Mouse (Mus musculus) gastrocnemius, postnatal 14 days (tissue): Measurements from ENCODE around the gene Dcaf15. TPM values are rescaled to one million over a fixed set of nuclear protein-coding genes. Genes with fewer than 3 reads are reported as not detected.

Source experiments
- DNase-seq: peaks from one replicate; pipeline ENCODE4 v3.0.0; 2021; ENCODE audit warnings: mixed read lengths
- intact Hi-C: fragments of 180-260 bp; cut with DNase I; formaldehyde crosslinking; loops from one replicate; pipeline ENCODE4 v1.15.1; 2025; ENCODE audit warnings: low total_unique reads
- total RNA-seq, 2 experiments: library from RNA; stranded (reverse); gene quantifications; 2 replicates each; pipeline ENCODE4 v1.2.3; 2021

The Dcaf15 gene
- total RNA-seq, 2 experiments from 2014 or later: 5.8 to 7.1 TPM

DNA sequence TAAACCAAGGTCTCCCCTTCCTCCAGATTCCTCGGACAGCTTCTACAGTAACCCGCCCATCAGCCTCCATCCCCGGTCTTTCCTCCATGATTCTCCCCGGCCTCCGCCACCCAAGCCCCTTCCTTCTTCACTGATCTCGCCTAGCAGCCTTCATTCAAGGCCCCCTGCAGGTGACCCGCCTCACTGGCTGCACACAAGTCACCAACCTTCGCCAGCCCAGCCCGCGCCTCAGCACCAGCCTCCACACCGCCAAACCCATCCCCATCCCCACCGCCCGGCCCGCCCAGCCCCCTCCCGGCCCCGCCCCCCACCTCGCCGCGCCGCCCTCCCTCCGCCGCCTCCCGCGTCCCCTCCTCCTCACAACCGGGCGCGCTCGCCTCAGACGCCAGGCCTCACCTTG lies 347 bp downstream of the Dcaf15 start:
- intact Hi-C loops: no loop called here

DNA sequence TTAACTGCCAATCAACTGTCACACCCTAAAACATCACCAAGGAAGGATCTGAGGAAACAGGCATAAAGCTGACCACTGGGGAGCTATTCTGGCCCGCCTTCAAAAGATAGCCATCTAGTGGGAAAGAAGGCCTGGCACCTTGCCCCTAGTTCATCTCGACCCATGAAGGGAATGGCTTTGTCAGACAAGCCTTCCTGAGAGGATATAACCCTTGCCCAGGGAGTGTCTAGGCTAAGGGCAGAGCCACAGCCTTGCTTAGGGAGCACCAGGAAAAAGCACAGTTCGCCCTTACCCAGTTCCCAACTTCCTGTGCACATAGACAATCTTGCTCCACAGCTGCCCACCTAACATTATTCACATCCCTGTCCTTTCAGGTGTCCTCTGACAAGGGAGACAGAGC lies 967 bp downstream of the Dcaf15 start:
- intact Hi-C loops: no loop called here
- DNase-seq: no peak

More for the DNA sequence above, 347 bp downstream of the Dcaf15 start:
- DNase-seq: no peak

DNA sequence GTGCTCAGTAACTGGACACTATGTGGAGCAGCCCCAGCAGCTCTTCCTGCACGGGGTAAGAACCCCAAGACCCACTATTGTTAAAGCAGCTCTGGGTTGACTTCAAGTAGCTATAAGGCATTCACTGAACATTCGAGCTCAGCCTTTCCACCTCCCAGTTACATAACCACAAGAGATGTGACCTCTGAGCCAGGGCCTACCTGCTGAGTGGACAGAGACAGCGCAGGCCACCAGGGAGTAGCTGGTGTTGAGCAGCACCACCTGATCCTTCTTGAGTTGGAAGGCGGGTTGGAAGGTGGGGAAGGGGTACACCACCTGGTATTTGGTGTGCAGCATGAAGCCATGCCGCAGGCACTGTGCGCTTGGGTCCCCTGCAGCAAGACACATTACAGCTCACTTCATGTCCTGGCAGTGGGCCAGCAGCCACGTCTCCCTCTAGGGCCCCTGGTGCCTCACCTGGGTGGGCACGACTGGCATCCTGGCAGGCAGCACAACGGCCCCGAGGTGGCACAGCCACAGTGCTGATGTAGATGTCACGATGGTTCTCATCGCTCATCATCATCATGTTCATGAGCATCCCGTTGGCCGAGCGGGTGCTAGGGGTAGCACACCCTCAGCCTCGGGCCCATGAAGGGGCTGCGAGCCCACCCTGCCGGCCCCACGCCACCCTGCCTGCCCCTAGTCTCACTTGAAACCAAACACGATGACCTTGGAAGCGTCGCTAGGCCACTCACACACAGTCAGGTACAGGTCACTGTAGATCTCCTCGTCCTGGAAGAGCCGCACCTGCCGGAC lies 2.9 kb downstream of the Dcaf15 start:
- no peak for DNase-seq
- intact Hi-C loops: no loop called here

DNA sequence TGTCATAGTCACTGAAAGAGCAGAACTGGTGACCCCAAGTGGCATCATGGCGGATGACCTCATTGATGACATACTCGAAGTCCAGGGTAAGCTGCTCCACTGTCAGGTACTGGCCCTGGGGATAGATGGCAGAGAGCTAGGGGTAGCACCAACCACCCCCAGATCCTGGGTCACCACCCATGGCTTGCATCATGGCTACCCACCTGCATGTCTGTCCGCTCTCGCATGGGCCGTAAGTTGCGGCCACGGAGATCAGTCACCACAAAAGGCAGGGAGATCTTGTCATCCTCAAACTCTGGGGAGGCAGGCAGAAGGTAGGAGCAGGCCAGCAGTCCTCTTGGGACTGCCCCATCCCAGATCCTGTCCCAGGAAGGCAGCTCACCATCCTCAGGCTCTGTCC lies 6.2 kb downstream of the Dcaf15 start:
- intact Hi-C loops: no loop called here
- no peak for DNase-seq

DNA sequence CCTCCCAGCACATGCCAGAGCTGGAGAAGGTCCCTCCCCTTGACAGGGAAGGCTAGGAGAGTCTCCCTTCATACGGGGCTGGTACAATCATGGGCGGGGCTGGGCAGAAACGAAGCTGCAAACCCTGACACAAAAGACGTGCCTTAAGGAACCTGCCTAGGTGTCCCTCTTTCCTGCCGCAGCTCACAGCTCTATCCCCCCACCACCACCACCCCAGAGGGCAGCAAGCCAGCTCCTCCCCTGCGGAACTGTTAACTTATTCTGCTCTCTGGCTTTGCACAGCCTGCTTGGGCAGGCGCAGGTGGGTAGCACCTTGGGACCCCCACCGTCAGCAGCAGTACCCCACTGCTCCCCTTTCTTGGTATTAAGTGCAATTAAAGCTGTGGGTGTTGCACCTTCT lies 8.5 kb downstream of the Dcaf15 start:
- intact Hi-C loops: no loop called here
- no peak for DNase-seq

DNA sequence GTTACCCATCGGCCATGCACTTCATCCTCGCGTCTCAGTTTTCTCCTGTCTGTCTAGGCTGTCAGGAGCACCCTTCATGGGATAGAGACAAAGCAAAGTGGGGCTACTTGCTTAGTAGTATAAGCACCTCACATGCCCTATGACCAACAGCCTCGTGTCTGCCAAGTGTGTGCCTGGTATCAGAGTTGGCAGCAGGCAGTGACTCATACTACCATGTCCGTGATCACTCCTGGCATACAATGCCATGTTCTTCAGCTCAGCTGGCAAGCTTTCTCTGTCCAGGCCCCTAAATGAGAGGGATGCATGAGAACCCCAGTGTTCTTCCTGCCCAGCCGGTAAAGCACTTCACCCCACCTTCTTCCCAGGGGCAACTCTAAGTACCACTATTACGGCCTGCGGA lies 14.0 kb downstream of the Dcaf15 start:
- DNase-seq: no peak
- intact Hi-C loops: no loop called here

DNA sequence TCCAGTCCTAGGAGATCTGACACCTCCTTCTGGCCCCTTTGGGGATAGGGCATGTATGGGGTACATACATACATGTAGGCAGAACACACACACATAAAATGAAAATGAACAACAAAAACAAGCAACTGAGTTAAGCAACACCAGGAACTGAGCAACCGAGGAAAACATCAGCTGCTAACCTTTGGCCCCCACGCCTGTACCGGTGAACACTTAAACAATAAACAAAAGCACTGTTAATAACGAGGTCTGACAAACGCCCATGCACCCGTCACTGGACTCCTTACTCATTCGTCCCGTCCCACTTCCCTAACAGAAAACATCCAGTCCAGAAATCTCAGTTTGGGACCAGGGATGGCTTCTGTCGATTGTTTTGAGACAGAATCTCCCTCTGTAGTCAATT lies 15.3 kb downstream of the Dcaf15 start:
- DNase-seq: no peak
- intact Hi-C loops: no loop called here

DNA sequence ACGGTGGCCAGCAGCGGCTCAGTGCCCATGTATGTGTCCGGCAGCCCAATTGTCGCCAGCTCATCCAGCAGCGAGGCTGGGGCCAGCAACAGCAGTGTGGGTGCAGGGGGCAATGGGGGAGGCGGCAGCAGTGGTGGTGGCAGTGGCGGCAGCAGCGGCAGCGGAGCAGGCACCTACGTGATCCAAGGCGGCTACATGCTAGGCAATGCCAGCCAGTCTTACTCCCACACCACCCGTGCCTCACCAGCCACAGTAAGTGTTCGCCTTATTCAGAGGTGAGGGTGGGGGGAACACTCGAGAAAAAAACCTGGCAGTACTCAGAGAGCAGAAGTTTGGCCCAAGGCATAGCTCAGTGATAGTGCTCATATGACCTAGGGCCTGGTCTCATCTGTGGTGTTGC lies 16.7 kb downstream of the Dcaf15 start:
- intact Hi-C loops: no loop called here
- DNase-seq: no peak

DNA sequence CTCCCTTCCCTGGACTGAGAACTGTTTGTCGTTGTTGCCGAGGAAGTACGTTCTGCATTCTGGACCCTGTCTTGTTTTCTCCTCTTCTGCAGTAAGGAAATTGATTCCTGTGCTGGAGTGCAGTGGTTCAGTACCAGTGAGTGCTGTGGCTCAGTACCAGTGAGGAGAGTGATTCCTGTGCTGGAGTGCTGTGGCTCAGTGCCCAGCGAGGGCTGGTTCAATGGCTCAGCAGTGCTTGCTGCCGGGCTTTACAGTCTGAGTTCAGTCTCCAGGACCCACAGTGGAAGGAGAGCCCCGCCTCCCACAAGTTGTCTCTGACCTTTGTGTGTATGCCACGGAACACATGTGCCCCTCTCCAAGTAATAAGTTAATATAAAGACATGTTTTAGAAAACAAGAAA lies 17.4 kb downstream of the Dcaf15 start:
- intact Hi-C loops: no loop called here
- no peak for DNase-seq

DNA sequence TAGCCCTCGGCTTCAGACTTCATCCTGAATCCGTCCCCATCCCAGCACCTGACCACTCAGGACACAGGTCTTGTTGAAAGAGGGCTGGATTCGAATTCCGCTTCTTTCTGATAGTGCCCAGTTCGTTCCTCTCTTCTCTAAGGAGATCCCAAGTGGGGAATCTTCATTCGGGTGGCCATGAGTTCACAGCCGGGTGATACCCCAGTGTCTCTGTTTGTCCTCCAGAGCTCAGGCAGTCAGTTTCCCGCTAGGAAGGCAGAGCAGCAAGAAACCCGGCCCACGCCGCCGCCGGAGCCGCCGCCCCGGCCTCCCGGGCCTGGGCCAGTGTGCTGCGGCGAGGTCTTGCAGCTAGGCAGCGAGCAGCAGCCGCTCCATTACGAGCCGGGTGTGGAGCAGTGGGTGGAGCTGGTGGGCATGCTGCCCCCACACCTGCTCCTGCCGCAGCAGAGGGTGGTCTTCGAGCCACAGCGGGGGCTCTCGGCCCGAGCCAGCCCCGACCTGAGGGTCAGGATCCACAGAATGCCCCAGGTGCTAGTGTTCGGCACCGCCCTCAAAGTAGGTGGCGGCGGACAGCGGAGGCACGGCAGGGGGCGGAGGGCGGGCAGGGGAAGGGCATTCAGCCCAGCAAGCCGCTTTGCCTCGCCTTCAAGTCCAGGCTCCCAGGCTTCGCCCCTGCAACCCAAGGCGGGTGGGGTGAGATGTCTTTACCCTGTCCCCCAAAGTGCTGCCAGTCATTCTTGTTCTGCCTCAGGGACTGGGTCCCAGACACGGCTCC lies 20.0 kb downstream of the Dcaf15 start:
- DNase-seq: no peak
- intact Hi-C loops: no loop called here

DNA sequence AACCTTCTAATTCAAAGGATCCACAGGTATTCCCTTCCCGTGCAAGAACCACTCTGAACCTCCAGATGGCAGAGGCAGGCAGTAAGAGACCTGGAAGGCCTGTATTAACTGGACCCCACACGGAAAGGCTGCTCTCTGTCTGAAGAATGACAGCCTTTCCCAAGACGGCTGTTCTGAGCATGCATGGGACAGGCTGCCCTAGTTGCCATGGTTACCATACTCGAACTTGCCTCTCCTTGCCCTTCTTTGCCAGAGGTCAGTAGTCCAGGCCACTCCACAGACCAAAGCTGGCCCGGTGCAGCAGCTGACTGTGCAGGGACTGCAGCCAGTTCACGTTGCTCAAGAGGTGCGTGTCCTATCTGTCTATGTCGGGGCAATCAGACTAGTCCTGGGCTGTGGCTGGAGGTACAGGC lies 20.7 kb downstream of the Dcaf15 start:
- intact Hi-C loops: no loop called here
- peak; percentile 69 for DNase-seq

DNA sequence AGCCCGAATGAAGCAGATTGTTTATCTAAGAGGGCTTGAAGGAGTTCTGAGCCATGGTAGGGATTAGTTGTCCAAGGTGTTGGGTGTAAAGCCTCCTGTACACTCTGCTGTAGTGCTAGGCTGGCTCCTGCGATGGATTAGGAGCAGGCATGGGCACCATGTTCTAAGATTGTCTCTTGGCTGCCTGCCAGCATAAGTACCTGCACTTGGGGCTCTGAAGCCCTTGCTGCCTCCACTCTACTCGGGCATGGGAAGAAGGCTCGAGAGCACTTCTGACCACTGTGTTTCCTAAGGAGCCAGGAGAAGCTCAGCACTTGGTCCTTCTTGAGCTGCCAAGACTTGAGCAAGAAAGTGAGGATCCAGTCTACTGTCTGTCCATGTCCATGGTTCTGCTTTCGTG lies 25.4 kb downstream of the Dcaf15 start:
- intact Hi-C loops: no loop called here
- no peak for DNase-seq

DNA sequence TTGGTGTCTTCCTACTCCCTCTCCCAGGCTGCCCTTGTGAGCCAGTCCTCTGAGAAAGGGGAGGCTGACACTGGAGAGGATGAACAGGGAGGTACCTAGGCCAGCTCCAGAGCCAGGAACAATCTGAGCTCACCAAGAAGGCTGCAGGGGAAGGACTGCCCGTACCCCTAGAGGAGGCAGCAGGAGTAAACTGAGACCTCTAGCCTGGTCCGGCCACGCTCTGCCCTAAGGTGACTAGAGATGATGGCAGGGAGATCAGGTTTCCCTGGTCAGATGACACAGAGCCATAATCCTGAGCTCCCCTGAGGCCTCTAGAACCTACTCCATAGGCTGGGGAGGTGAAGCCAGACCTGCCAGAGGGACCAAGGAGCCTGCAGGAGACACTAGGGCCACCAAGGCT lies 27.7 kb downstream of the Dcaf15 start:
- DNase-seq: no peak
- intact Hi-C loops: no loop called here

DNA sequence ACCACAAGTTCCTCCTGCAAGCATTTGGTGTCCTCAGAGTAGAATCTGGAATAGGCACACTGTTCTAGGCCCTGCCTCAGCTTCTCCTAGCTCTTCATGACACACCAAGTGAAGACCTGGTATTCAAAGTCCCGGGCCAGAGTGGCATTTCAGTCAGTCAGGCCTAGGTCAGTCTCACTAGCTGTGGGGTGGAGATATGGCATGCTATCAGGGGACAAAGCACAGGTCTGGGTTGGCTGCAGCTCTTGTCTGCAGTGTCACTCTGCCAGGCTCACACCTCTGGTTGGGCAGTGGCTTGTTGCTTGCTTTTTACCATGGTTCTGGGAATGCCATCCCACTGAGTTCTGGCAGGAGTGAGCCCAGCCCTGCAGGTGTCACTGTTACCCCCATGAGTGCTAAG lies 28.2 kb downstream of the Dcaf15 start:
- DNase-seq: no peak
- intact Hi-C loops: no loop called here

DNA sequence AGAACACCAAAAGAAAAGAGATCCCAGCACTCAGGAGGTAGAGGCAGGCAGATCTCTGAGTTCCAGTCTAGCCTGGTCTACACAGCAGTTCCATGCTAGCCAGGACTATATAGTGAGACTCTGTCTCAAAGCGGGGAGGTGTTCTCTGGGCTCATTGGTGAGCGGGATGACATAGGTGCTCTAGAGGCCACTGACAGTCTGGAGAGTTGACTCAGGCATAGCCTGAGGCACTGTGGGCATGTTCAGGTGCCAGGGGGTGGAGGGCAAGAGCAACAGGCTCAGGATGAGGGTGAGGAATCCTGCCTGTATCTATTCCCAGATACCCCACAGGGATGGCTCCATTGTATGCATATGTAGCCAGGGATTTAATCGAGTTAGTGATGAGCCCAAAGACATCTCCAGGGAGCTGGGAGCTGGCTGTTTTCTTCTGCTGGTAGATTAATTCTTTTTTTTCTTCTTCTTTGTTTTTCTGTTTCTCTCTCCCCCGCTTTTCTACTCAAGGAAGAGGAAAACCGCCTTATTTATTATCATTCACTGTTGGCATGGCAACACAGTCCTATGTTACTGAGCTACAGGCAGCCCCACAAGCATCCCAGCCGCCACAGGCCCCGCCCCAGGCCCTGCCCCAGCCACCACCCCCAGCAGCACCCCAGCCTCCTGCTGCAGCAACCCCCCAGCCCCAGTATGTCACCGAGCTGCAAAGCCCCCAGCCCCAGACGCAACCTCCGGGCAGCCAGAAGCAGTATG lies 31.2 kb downstream of the Dcaf15 start:
- intact Hi-C loops: no loop called here
- DNase-seq: no peak

DNA sequence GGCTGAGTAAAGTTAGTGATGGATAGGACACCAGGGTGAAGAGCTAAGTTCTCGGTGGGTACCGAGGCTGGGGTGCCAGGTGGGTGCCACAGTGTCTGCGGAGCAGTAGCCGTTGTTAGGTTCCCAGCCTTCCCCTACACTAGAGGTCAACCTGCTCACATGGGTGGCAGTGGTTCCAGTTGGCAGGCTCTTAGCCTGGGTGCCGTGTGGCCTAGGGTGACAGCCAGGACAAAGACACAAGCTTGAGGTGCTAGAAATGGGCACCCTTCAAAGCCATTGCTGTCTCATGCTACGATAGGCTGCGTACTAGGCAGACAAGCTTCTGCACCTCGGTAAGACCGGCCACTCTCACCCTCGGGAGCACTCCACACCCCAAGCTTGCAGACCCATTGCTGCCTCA lies 32.2 kb downstream of the Dcaf15 start:
- DNase-seq: no peak
- intact Hi-C loops: no loop called here

DNA sequence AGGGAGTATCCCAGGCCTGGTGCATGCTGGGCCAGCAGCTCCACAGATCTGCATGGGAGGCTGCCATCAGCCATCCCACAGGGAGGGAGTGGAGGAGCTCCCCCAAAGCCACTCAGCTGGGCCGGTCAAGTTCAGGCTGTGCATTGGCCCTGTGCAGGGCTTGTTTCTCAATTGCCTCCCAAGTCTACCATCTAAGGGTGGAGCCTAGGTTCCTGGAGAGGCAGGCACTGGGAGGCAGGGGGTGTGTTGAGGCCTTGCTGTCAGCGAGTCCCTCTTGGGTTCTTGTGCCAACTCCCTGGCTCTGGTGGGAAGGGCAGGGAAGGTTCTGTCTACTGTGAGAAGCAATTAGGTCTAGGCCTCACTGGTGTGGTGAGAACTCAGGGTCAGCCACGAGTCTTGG lies 32.6 kb downstream of the Dcaf15 start:
- intact Hi-C loops: no loop called here
- peak; percentile 47 for DNase-seq

DNA sequence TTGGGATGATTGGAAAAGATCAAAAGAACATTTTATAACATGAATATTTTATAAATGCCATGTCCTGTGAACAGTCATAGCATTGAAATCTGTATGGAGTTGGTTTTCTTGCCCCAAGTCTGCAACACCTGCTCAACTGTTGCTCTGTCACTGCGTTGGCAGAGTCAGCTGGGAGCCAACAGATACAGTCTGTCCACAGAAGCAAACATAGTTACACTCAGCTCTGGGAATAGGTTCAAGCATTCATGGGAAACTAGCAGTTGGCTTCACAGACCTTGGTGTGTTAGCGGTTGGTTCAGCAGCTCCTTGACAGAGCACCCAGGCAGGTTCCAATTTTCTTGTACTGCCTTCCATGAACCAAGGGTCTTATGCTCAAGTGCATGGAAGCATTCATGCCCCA lies 33.9 kb downstream of the Dcaf15 start:
- intact Hi-C loops: no loop called here
- DNase-seq: no peak

DNA sequence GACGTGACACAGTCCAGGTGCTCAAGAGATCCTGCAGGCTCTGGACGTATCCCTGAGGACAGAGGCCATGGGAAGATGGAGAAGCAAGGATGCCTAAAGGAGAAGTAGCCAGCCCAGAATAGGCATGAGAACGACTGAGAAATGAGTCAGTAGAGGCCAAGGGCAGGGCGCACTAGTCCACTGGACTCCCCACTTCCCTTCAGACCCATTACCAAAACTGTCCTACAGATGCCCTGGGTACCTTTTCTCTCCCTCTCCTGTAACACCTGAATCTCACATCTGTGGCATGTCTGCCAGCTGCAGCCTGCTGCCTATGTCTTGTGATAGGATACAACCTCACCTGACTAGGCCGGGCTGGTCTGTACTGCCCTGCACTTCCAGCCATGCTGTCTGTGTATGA lies 34.3 kb downstream of the Dcaf15 start:
- intact Hi-C loops: no loop called here
- no peak for DNase-seq

DNA sequence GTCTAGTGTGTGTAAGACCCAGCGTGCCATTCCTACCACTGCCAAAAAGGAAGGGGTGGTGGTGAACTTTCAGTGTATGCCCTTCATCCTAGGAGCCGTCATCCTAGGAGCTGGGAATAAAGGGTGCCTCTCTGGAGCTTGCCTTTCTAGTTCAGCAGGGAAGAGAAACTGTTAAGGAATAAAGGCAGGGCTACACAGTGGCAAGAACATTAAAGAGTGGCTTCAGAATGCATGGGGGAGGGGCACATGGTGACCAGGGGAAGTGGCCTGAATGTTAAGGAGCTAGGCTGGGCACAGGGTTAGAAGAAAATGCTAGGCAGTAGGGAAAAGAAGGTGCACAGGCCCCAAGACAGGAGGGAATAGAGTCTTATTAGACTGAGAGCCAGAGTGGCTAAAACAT lies 34.8 kb downstream of the Dcaf15 start:
- intact Hi-C loops: no loop called here

DNA sequence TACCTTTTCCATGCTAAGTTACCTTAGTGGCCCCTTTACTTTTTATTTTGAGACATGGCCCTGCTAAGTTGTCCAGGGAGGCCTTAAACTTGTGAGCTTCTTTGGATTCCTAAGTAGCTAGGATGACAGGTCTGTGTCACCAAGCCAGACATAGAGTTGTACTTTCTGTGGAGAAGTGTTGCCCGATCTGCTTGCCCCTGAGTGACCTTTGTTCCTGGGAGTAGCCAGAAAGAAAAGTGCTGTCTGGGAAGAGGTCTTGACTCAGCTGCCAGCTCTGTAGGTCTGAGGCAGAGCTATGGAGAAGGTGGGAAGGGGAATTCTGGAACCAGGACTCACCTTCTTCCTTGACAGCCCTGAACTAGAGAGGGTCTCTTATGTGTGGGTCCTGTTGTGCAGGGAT lies 35.4 kb downstream of the Dcaf15 start:
- DNase-seq: no peak
- intact Hi-C loops: no loop called here

More for the DNA sequence above, 34.8 kb downstream of the Dcaf15 start:
- no peak for DNase-seq
